Mouse (Mus musculus) erythroblast, embryonic 14.5 days (primary cell): ENCODE data around the gene A030003K21Rik.

Experiments
- GATA1 ChIP-seq: IDR thresholded peaks from 2 replicates; pipeline ENCODE4 v1.6.1; 2012; ENCODE audit warnings: low read length, inconsistent platforms, mixed read lengths
- TAL1 ChIP-seq: IDR thresholded peaks from 3 replicates; pipeline ENCODE4 v1.6.1; 2012; ENCODE audit warnings: low read length, inconsistent platforms, mixed read lengths

GRCm38 (mm10) chr1:82893269-82893668 is 49.9 kb downstream of the A030003K21Rik start:
- TF ChIP-seq GATA1 (no peak), TAL1 (no peak)
